Mouse (Mus musculus) adrenal gland, adult 18-20 months (tissue): ENCODE data around the gene Dleu7. TPM values are rescaled to one million over a fixed set of nuclear protein-coding genes. Genes with fewer than 3 reads are reported as not detected.

Experiments
- total RNA-seq, 2 experiments: library from RNA; stranded (reverse); gene quantifications; 1 replicate in 1 of 2; 2 replicates in 1 of 2; pipeline ENCODE4 v1.2.3; 2021

Dleu7 gene
- total RNA-seq, 2 experiments from 2014 or later, result not detected

Other genes starting within 250 kb of the Dleu7 start
- 10 to 100 TPM in 1 of 2 experiments, 1 to 10 TPM in 1; 9.3 to 15.4 TPM for gene Rnaseh2b, start 458 bp downstream of the Dleu7 start, total RNA-seq
- 1 to 10 TPM in 1 of 2 experiments, under 1 TPM in 1; 0.54 to 1.6 TPM for gene Gucy1b2, start 163.2 kb upstream of the Dleu7 start, total RNA-seq